Mouse (Mus musculus): ENCODE results near the gene Rad1. TPM values are rescaled to one million over a fixed set of nuclear protein-coding genes. Genes with fewer than 3 reads are reported as not detected.
"Not testable (repeated sequence)": the region's sequence is repeated elsewhere in the genome, so short reads cannot be mapped to it uniquely, and the experiment has no call there.

Rad1 gene
- polyA plus RNA-seq, 1 experiment from 2014 or later: 26.8 TPM

- Histone ChIP-seq H3K9ac (replicated peaks; ENCODE audit: low read length) (no peak overlapping the region), H3K9me3 (ENCODE audit: low read length) (no peaks in the 10 kb centered on the region), H3K27ac (ENCODE audit: low read length) (no peak overlapping the region), H3K36me3 (ENCODE audit: insufficient read depth, low read length) (peaks cover 3% of the 10 kb centered on the region; the same call in 1 of the 2 replicates), H3K4me1 (ENCODE audit: insufficient read depth, low read length) (0 out of 2 replicates have a peak, but pooled peaks cover 2% of the 10 kb centered on the region), H3K4me2 (replicated peaks; ENCODE audit: low read depth, low read length) (no peak overlapping the region), H3K4me3 (ENCODE audit: low read length) (no peak overlapping the region), H3K27me3 (ENCODE audit: insufficient read depth, low read length) (no peaks in the 10 kb centered on the region)
- 57% methylated on average over 11 of the region's 11 CpGs for WGBS
- ATAC-seq (ENCODE audit: low FRiP score, low TSS enrichment): peak; percentile 31; the same call in 1 of the 2 replicates
Observed at GRCm38 (mm10) chr15:10500838-10501719, 15.3 kb downstream of the Rad1 start.

- Histone ChIP-seq H3K4me2 (replicated peaks; ENCODE audit: low read depth, low read length) (no peak overlapping the region), H3K9me3 (ENCODE audit: low read length) (no peaks in the 10 kb centered on the region), H3K36me3 (ENCODE audit: insufficient read depth, low read length) (no peaks in the 10 kb centered on the region), H3K9ac (replicated peaks; ENCODE audit: low read length) (no peak overlapping the region), H3K27me3 (ENCODE audit: insufficient read depth, low read length) (no peaks in the 10 kb centered on the region), H3K4me1 (ENCODE audit: insufficient read depth, low read length) (0 out of 2 replicates have a peak, but pooled peaks cover 3% of the 10 kb centered on the region), H3K4me3 (ENCODE audit: low read length) (no peak overlapping the region), H3K27ac (ENCODE audit: low read length) (no peak overlapping the region)
- ATAC-seq (ENCODE audit: low FRiP score, low TSS enrichment): no peak
- WGBS: 27% methylated on average over 11 of the region's 11 CpGs
Observed at GRCm38 (mm10) chr15:10506099-10506498, 20.3 kb downstream of the Rad1 start.

GRCm38 (mm10) chr15:10515166-10515565 lies 29.3 kb downstream of the Rad1 start:
- no peaks in the 10 kb centered on the region for H3K36me3 ChIP-seq (ENCODE audit: insufficient read depth, low read length)
- no peaks in the 10 kb centered on the region for H3K4me1 ChIP-seq (ENCODE audit: insufficient read depth, low read length)
- no peak overlapping the region for H3K4me2 ChIP-seq (replicated peaks; ENCODE audit: low read depth, low read length)
- no peak overlapping the region for H3K4me3 ChIP-seq (ENCODE audit: low read length)
- no peak overlapping the region for H3K27ac ChIP-seq (ENCODE audit: low read length)
- WGBS: 86% methylated on average over 7 of the region's 7 CpGs
- no peaks in the 10 kb centered on the region for H3K9me3 ChIP-seq (ENCODE audit: low read length)
- no peaks in the 10 kb centered on the region for H3K27me3 ChIP-seq (ENCODE audit: insufficient read depth, low read length)
- no peak overlapping the region for H3K9ac ChIP-seq (replicated peaks; ENCODE audit: low read length)
- no peak for ATAC-seq (ENCODE audit: low FRiP score, low TSS enrichment)

DNA sequence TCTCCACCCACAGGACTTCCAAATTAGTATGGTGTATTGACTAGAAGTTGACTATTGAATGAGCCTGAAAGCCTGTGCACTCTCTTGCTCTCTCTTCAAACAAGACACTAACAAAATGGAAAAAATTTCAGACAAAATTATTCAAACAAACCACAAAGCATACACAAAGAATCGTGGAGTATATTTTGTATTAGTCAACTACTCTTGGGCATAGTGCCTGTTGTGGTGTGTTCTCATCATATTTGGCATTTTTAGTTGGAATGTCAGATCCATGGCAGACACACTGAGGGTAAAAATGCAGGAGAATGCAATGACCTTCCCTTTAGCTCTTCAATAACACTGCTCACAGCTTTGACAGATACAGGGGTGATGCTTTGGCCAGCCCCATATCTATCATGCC lies 40.1 kb downstream of the Rad1 start:
- H3K27ac ChIP-seq (ENCODE audit: low read length): no peak overlapping the region
- no peak overlapping the region for H3K4me2 ChIP-seq (replicated peaks; ENCODE audit: low read depth, low read length)
- H3K9me3 ChIP-seq (ENCODE audit: low read length): no peaks in the 10 kb centered on the region
- H3K4me1 ChIP-seq (ENCODE audit: insufficient read depth, low read length): no peaks in the 10 kb centered on the region
- no peak overlapping the region for H3K9ac ChIP-seq (replicated peaks; ENCODE audit: low read length)
- H3K36me3 ChIP-seq (ENCODE audit: insufficient read depth, low read length): no peaks in the 10 kb centered on the region
- WGBS: 79% methylated on average over 1 of the region's 1 CpGs
- no peak for ATAC-seq (ENCODE audit: low FRiP score, low TSS enrichment)
- H3K4me3 ChIP-seq (ENCODE audit: low read length): no peak overlapping the region
- H3K27me3 ChIP-seq (ENCODE audit: insufficient read depth, low read length): no peaks in the 10 kb centered on the region; the same call in 1 of the 2 replicates

DNA sequence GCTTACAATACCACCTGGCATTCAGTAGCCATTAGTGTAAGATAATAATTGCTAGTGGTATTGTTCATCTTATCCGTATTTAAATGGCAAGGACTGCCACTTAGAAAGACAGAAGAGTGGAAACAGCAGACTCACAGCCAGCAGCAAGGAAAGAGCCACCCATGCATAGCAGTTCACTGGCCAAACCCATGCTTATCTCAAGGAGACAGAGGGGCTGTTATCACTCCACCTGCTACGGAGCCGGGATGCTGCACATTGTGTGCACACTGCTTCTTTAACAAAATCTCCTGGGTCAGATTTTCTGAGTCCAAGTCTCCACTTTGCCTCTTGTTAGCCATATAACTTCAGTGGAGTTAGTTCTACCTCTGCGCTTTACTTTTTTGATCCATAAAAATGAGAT lies 45.5 kb downstream of the Rad1 start:
- WGBS: 88% methylated on average over 4 of the region's 4 CpGs
- Histone ChIP-seq H3K36me3 (ENCODE audit: insufficient read depth, low read length) (no peaks in the 10 kb centered on the region), H3K4me1 (ENCODE audit: insufficient read depth, low read length) (no peaks in the 10 kb centered on the region), H3K27me3 (ENCODE audit: insufficient read depth, low read length) (no peaks in the 10 kb centered on the region), H3K9me3 (ENCODE audit: low read length) (no peaks in the 10 kb centered on the region), H3K4me3 (ENCODE audit: low read length) (no peak overlapping the region), H3K4me2 (replicated peaks; ENCODE audit: low read depth, low read length) (no peak overlapping the region), H3K27ac (ENCODE audit: low read length) (no peak overlapping the region), H3K9ac (replicated peaks; ENCODE audit: low read length) (no peak overlapping the region)
- ATAC-seq (ENCODE audit: low FRiP score, low TSS enrichment): no peak

DNA sequence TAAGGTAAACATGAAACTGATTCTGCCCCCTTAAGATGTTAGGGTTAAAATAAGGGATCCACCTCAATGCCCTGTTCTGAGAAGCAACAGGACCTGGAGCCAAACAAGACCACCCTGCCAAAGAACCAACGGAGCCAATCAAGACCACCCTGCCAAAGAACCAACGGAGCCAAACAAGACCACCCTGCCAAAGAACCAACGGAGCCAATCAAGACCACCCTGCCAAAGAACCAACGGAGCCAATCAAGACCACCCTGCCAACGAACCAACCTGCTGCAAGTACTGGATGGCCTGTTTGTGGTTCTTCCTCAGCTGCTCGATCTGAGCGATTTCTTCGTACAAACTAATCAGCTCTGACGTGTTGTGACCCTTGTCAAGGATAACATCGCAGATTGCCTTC lies 47.5 kb downstream of the Rad1 start:
- H3K9ac ChIP-seq (replicated peaks; ENCODE audit: low read length); ATAC-seq (ENCODE audit: low FRiP score, low TSS enrichment); H3K27me3 ChIP-seq (ENCODE audit: insufficient read depth, low read length); H3K4me2 ChIP-seq (replicated peaks; ENCODE audit: low read depth, low read length); H3K9me3 ChIP-seq (ENCODE audit: low read length); H3K27ac ChIP-seq (ENCODE audit: low read length); H3K36me3 ChIP-seq (ENCODE audit: insufficient read depth, low read length); H3K4me1 ChIP-seq (ENCODE audit: insufficient read depth, low read length); H3K4me3 ChIP-seq (ENCODE audit: low read length): not testable (repeated sequence)
- 84% methylated on average over 10 of the region's 10 CpGs for WGBS

DNA sequence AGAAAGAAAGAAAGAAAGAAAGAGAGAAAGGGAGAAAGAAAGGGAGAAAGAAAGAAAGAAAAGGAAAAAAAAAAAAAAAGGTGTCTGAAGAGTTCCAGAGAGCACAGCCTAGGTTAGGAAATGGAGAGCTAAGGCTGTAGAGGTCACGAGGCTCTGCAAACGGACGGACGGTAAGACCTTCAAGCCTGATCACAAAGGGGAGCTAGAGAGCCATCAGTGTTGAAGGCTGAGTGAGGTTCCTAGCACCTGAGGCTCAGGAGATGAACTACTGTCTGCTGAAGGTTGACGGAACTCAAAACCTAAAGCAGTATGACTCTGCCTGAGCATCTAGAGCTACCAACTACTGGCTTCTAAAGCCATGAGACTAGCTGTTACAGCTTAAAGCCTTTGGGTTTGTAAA lies 48.8 kb downstream of the Rad1 start:
- Histone ChIP-seq H3K27ac (ENCODE audit: low read length) (no peak overlapping the region), H3K9me3 (ENCODE audit: low read length) (no peaks in the 10 kb centered on the region), H3K36me3 (ENCODE audit: insufficient read depth, low read length) (no peaks in the 10 kb centered on the region), H3K4me3 (ENCODE audit: low read length) (no peak overlapping the region), H3K27me3 (ENCODE audit: insufficient read depth, low read length) (no peaks in the 10 kb centered on the region), H3K9ac (replicated peaks; ENCODE audit: low read length) (no peak overlapping the region), H3K4me1 (ENCODE audit: insufficient read depth, low read length) (no peaks in the 10 kb centered on the region), H3K4me2 (replicated peaks; ENCODE audit: low read depth, low read length) (no peak overlapping the region)
- no peak for ATAC-seq (ENCODE audit: low FRiP score, low TSS enrichment)
- 86% methylated on average over 5 of the region's 5 CpGs for WGBS

- 89% methylated on average over 7 of the region's 7 CpGs for WGBS
Observed at GRCm38 (mm10) chr15:10535969-10536368, 50.2 kb downstream of the Rad1 start.

GRCm38 (mm10) chr15:10540271-10541088 lies 54.7 kb downstream of the Rad1 start:
- WGBS: 68% methylated on average over 16 of the region's 16 CpGs
- Histone ChIP-seq H3K9me3 (ENCODE audit: low read length) (no peaks in the 10 kb centered on the region), H3K4me2 (replicated peaks; ENCODE audit: low read depth, low read length) (no peak overlapping the region), H3K4me1 (ENCODE audit: insufficient read depth, low read length) (no peaks in the 10 kb centered on the region), H3K4me3 (ENCODE audit: low read length) (no peak overlapping the region), H3K27ac (ENCODE audit: low read length) (no peak overlapping the region), H3K36me3 (ENCODE audit: insufficient read depth, low read length) (no peaks in the 10 kb centered on the region), H3K27me3 (ENCODE audit: insufficient read depth, low read length) (no peaks in the 10 kb centered on the region), H3K9ac (replicated peaks; ENCODE audit: low read length) (no peak overlapping the region)
- ATAC-seq (ENCODE audit: low FRiP score, low TSS enrichment): no peak

More at GRCm38 (mm10) chr15:10535969-10536368, 50.2 kb downstream of the Rad1 start:
- Histone ChIP-seq H3K4me1 (ENCODE audit: insufficient read depth, low read length) (no peaks in the 10 kb centered on the region), H3K9me3 (ENCODE audit: low read length) (no peaks in the 10 kb centered on the region), H3K27ac (ENCODE audit: low read length) (no peak overlapping the region), H3K9ac (replicated peaks; ENCODE audit: low read length) (no peak overlapping the region), H3K27me3 (ENCODE audit: insufficient read depth, low read length) (no peaks in the 10 kb centered on the region), H3K4me3 (ENCODE audit: low read length) (no peak overlapping the region), H3K36me3 (ENCODE audit: insufficient read depth, low read length) (no peaks in the 10 kb centered on the region), H3K4me2 (replicated peaks; ENCODE audit: low read depth, low read length) (no peak overlapping the region)
- ATAC-seq (ENCODE audit: low FRiP score, low TSS enrichment): no peak

All from kidney, embryonic 16.5 days (tissue).